Mouse (Mus musculus) heart, adult 2 months (tissue): Measurements from ENCODE around the gene Gm10645.

Source experiments
- CTCF ChIP-seq: fragments of 200-600 bp; IDR thresholded peaks from 2 replicates; pipeline ENCODE4 v1.8.1; 2022; ENCODE audit warnings: antibody characterized with exemption, mild to moderate bottlenecking, moderate library complexity
- EP300 ChIP-seq: fragments of 200-500 bp; IDR thresholded peaks from 2 replicates; pipeline ENCODE4 v1.6.1; 2011; ENCODE audit warnings: low read depth, low read length, control low read depth; ENCODE audit not compliant: insufficient read depth

DNA sequence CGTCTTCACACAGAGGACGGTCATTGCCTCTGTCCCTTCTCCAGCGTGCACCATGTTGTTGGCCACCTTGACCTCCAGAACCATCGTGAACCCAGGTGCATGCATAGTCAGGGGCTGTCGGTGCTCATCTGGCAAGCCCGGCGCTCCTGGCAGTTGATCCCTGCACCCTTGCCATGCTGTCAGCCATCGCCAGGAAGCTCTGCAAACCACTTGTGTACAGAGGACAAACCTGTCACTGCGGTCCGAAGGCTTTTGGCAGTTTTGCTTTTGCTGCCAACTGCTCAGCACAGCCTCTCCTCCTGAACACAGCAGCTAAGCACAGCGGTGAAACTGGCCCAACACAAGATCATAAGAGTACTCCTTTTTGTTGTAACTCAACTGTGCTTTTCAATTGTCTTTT lies 37.0 kb upstream of the Gm10645 start:
- no peak for TF ChIP-seq CTCF
- TF ChIP-seq EP300: 0 out of 2 replicates have a peak, but pooled peaks have one; percentile 14
